Mouse (Mus musculus) intestine, embryonic 16.5 days (tissue): ENCODE measurements around the gene Gm9376. TPM values are rescaled to one million over a fixed set of nuclear protein-coding genes. Genes with fewer than 3 reads are reported as not detected.

Source experiments
- ATAC-seq: fragments of 200-750 bp; cut with Nextera tagmentation; 2 replicates; pipeline ENCODE4 v1.8.0; 2017; ENCODE audit warnings: moderate TSS enrichment, moderate library complexity
- H3K27ac ChIP-seq: fragments of 300-500 bp; sonication (generic); 2 replicates; pipeline ENCODE4 v1.5.1; 2014; ENCODE audit warnings: mild to moderate bottlenecking, low read length
- H3K27me3 ChIP-seq: fragments of 300-500 bp; sonication (generic); replicated peaks from 2 replicates; pipeline ENCODE4 v1.6.1; 2014; ENCODE audit warnings: low read length, control low read depth, mixed read lengths; ENCODE audit not compliant: control insufficient read depth, insufficient read depth
- H3K36me3 ChIP-seq: fragments of 300-500 bp; sonication (generic); 2 replicates; pipeline ENCODE4 v1.6.1; 2014; ENCODE audit warnings: low read length, control low read depth; ENCODE audit not compliant: control insufficient read depth, insufficient read depth
- H3K4me1 ChIP-seq: fragments of 300-500 bp; sonication (generic); 2 replicates; pipeline ENCODE4 v1.6.1; 2014; ENCODE audit warnings: low read length, control low read depth, mixed read lengths; ENCODE audit not compliant: control insufficient read depth, insufficient read depth
- H3K4me2 ChIP-seq: fragments of 300-500 bp; sonication (generic); 2 replicates; pipeline ENCODE4 v1.6.1; 2014; ENCODE audit warnings: low read depth, low read length, control low read depth
- H3K4me3 ChIP-seq: fragments of 300-500 bp; sonication (generic); 2 replicates; pipeline ENCODE4 v1.5.1; 2014; ENCODE audit warnings: mild to moderate bottlenecking, low read length
- H3K9ac ChIP-seq: fragments of 300-500 bp; sonication (generic); 2 replicates; pipeline ENCODE4 v1.6.1; 2014; ENCODE audit warnings: low read depth, low read length
- H3K9me3 ChIP-seq: fragments of 300-500 bp; sonication (generic); 2 replicates; pipeline ENCODE4 v1.6.1; 2016; ENCODE audit warnings: low read length, control low read depth; ENCODE audit not compliant: control insufficient read depth
- WGBS: fragments of 180-500 bp; shearing (Covaris S2); extraction: QIAGEN DNeasy Blood & Tissue Kit; methylation state at CpG from one replicate; pipeline ENCODE4 v1.1.7; 2014; 5-methylcytosine and 5-hydroxymethylcytosine counted together
- polyA plus RNA-seq: library from polyadenylated mRNA; unstranded; fragments of >200 nt; fragmentation: Nextera tagmentation; extraction: Ambion mirVana; gene quantifications from 2 replicates; pipeline ENCODE4 v1.2.1, GENCODE M21; 2015

The Gm9376 gene
- polyA plus RNA-seq = not detected in 2 replicates

DNA sequence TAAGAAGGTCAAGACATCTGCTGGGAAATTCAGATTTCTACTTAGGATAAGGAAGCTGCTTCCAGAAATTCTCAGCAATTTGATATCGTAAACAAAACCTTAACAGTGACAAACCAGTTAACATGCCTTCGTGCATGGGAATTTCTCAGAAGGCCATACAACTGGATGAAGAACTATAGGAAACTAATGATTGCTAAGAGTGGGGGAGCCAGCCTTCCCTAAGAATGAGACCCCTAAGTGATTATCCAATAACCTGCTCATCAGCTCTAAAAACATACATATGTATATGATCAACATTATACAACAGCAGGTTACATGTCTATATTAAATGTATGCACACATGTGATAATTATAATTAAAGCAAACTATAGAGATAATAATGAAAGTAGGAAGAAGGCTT lies at the start of gene Gm9376:
Gene Gm9376, plus strand, starts transcription at position 301 of the 400 bp plus-strand sequence.
- ATAC-seq = no peak
- Histone ChIP-seq H3K4me1 (no peaks in the 10 kb centered on the region), H3K4me3 (no peak within 1 kb of the TSS), H3K9me3 (no peaks in the 10 kb centered on the region), H3K36me3 (no peaks in the 10 kb centered on the region), H3K27me3 (no peaks in the 10 kb centered on the region), H3K27ac (no peak within 1 kb of the TSS), H3K9ac (no peak within 1 kb of the TSS), H3K4me2 (no peak within 1 kb of the TSS)
- 73% methylated on average over 2 of the region's 2 CpGs for WGBS

DNA sequence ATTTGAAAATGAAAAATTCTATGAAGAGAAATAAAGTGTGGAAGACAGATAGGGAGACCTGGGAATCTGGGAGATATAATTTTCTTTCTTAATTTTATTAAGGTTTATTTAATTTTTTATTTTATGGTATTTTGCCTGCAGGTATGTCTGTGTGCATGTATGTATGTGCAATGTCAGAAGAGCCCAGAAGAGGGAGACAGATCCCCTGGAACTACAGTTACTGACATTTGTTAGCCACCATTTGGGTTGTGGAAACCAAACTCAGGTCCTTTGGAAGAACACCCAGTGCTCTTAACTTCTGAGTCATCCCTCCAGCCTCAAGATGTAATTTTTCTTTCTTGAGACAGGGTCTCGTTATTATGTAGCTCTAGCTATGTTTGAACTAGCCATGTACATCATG lies 45.9 kb upstream of the Gm9376 start:
- Histone ChIP-seq H3K9ac (no peak overlapping the region), H3K27ac (no peak overlapping the region), H3K4me3 (no peak overlapping the region), H3K4me2 (no peak overlapping the region), H3K27me3 (peaks cover 25% of the 10 kb centered on the region), H3K36me3 (no peaks in the 10 kb centered on the region), H3K9me3 (no peaks in the 10 kb centered on the region), H3K4me1 (no peaks in the 10 kb centered on the region)
- WGBS = 92% methylated on average over 1 of the region's 1 CpGs
- ATAC-seq = no peak

DNA sequence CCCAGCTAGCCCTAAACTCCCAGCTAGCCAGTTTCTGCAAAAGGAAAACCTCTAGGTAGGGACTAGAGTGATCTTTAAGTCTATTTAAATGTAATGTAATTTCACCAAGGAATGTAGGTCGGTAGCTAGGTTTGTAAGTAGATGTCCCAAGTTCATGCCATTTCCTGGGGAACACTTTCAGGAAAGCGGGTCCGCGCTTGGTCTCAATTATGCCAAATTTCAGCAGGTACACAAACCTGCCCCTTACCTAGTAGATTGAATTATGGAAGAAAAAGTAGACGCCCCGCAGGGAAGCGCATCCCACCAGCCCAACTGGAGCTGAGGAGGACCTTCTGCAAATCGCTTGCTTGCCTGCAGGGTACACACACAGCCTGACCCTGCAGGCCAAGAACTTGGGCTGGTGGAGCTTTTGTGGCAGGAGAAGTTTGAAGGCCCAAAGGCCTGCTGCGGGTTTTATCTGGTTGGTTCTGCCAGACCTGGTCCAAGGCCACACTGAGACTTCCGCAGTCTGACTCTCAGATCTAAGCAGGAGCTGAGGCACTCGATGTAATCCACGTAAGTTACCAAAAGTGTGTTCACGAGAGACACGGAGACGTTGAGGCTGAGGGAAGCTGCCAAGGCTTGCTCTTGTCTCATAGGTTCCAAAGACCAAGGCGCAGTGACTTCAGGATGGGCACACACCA lies 41.6 kb upstream of the Gm9376 start:
- Histone ChIP-seq H3K27ac (no peak overlapping the region), H3K9me3 (no peaks in the 10 kb centered on the region), H3K4me1 (no peaks in the 10 kb centered on the region), H3K9ac (no peak overlapping the region), H3K4me3 (no peak overlapping the region), H3K4me2 (no peak overlapping the region), H3K36me3 (no peaks in the 10 kb centered on the region), H3K27me3 (peaks cover 63% of the 10 kb centered on the region)
- ATAC-seq = no peak
- 17% methylated on average over 16 of the region's 16 CpGs for WGBS

DNA sequence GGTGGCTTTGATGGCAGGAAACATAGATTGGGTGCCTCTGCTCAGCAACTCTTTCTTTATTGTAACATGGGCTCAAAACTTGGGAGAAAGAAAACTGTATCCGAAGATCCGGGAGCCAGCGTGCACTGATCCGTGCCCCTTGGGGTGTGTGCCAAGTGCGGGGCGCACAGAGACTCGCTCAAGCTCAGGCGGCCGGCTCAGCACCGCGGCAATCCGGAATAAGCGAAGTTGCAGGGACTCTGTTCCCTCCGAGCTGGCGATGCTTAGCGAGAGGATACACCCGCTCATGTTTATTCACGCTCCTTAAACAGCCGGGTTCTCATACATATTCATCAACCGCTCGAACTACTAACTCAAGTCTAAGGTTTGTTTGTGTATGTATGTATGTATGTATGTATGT lies 40.8 kb upstream of the Gm9376 start:
- ATAC-seq = no peak
- H3K36me3 ChIP-seq = no peaks in the 10 kb centered on the region
- no peaks in the 10 kb centered on the region for H3K9me3 ChIP-seq
- no peak overlapping the region for H3K4me2 ChIP-seq
- under 1% methylated on average over 21 of the region's 21 CpGs for WGBS
- no peak overlapping the region; the same call in 1 of the 2 replicates for H3K4me3 ChIP-seq
- peaks cover 64% of the 10 kb centered on the region for H3K27me3 ChIP-seq
- H3K4me1 ChIP-seq = no peaks in the 10 kb centered on the region
- H3K27ac ChIP-seq = no peak overlapping the region
- H3K9ac ChIP-seq = no peak overlapping the region

DNA sequence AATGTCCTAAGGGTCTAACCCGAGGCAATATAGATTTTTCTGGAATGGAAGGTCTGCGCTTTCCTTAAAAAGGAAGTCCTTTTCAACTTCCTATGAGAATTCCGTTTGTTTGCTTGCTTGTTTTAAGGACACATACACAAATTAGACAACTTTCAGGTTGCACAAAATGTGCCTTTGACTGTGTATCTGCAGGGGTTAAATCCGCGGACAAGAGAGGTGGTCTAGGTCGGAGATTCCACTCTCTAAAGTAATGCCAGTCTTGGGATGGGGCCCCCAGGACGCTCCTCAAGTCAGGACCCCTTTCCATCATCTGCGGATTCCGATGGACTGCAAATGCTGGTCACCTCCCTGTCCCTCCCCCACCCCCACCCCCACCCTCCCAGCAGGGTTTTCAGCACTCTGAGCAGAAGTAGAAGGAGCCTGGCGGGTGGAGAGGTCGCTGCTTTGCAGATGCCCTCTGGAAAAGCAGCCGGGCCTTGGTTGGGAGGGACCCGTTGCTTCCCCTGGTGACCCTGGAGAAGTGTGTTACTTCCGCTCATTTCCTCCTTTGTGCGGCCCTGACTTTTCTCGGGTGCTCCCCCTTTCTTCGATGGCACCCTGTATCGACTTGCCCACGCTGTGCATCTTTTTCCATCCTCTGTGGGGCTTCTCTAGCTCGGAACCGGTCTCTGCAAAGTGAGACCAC lies 40.1 kb upstream of the Gm9376 start:
- Histone ChIP-seq H3K4me3 (no peak overlapping the region; the same call in 1 of the 2 replicates), H3K4me2 (no peak overlapping the region), H3K27me3 (peaks cover 71% of the 10 kb centered on the region)

DNA sequence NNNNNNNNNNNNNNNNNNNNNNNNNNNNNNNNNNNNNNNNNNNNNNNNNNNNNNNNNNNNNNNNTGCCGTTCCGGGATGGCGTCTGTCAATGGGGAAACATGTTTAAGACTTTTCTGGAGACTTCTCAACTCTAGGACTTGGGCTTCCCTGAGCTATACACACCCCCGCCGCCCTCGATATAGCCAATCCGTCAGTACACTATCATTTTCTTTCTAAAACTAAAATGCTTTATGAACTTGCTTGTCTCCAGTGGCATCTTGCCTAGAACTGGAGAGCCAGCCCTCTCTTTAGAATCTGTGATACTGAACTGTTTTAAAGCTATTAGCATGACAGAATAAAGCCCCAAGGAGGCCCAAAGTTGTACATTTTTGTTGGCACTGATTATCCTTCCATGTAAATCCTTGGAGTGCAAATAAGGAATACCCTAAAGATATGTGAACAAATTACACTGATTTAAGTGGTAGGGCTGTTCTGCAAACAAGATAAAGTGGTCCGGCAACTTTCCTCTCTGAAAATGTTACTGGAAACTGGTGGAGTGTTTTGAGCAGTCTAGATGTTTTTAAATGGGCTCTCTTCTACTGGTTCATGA lies 34.3 kb upstream of the Gm9376 start:
- Histone ChIP-seq H3K4me3 (no peak overlapping the region), H3K9ac (no peak overlapping the region), H3K9me3 (no peaks in the 10 kb centered on the region), H3K27ac (no peak overlapping the region), H3K36me3 (no peaks in the 10 kb centered on the region), H3K4me1 (peaks cover 30% of the 10 kb centered on the region), H3K27me3 (peaks cover 83% of the 10 kb centered on the region), H3K4me2 (no peak overlapping the region)
- 4% methylated on average over 8 of the region's 8 CpGs for WGBS
- no peak for ATAC-seq

More for the DNA sequence above, 40.1 kb upstream of the Gm9376 start:
- no peak; the same call in 1 of the 2 replicates for ATAC-seq
- Histone ChIP-seq H3K9ac (no peak overlapping the region), H3K9me3 (no peaks in the 10 kb centered on the region), H3K27ac (no peak overlapping the region), H3K4me1 (peaks cover 3% of the 10 kb centered on the region; the same call in 1 of the 2 replicates), H3K36me3 (no peaks in the 10 kb centered on the region)
- WGBS = 1% methylated on average over 21 of the region's 21 CpGs

DNA sequence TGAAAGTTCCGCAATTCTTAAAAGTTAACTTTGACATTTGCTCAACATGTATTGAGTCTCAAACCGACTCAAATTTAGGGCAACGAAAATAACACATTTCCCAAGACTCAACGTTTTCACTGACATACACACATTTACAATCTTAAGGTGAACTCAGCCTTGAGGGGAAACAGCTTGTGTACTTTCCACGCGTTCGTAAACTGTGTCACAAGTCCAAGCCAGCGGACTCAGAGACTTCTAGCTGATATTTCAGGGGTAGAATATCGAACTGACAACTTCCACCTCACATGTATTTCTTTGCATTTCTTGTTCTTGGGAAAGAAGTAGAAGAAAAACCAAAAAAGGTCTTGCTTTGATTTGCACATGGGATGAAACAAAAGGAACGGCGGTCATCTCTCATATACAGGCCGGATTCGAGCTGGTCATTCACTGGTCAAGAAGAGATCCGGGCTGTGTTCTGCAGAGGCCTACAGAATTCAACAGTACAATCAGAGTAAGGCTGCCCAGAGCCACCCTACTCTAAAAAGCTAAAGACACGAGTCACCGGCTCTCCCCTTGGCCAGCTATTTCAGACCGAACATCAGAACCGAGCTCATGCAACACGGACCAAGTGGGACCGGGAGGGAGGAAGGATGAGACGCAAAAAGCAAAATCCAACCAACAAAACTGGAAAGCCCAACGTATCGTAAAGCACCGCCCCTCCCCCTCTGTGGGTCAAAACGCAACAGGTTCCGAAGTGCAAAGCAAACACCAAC lies 32.8 kb upstream of the Gm9376 start:
- Histone ChIP-seq H3K4me2 (no peak overlapping the region), H3K27ac (no peak overlapping the region), H3K27me3 (peaks cover 79% of the 10 kb centered on the region), H3K36me3 (no peaks in the 10 kb centered on the region), H3K4me3 (peak overlapping the region; percentile 57; the same call in 1 of the 2 replicates), H3K9me3 (no peaks in the 10 kb centered on the region), H3K4me1 (peaks cover 30% of the 10 kb centered on the region), H3K9ac (no peak overlapping the region)
- ATAC-seq = no peak
- WGBS = 6% methylated on average over 26 of the region's 26 CpGs

DNA sequence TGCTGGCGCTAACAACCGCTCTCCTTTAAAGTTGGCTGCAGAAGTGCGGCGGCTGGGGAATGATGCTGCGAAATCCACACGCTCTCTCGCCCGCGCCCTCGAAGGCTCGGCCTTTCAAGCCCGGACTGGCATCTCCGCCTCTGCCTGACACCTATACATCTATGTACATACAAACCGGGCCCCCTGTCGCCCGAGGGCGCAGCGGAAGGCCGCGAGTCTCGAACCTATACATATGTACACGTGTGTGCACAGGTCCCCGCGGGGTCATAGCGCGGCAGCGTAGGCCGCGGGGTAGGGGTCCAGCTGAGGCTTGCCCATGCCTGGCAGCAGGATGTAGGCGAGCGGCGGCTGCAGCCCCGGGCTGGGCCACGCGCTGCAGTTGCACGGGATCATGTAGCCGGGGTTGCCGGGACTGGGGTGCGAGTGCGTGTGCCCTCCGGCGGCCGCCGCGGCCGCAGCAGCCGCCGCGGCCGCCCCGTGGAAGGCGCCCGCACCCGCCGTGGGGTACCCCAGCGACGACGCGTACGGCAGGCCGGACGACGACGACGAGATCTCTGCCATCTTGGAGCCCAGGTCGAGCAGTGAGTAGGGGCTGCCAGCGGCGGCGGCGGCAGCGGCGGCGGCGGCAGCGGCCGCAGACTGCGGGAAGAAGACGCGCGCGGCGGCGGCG lies 32.1 kb upstream of the Gm9376 start:
- H3K27me3 ChIP-seq = peaks cover 81% of the 10 kb centered on the region
- peak overlapping the region; percentile 57 for H3K4me3 ChIP-seq
- no peak for ATAC-seq
- no peak overlapping the region for H3K27ac ChIP-seq
- H3K9ac ChIP-seq = no peak overlapping the region
- WGBS = 1% methylated on average over 82 of the region's 84 CpGs
- H3K36me3 ChIP-seq = no peaks in the 10 kb centered on the region
- peaks cover 30% of the 10 kb centered on the region for H3K4me1 ChIP-seq
- H3K9me3 ChIP-seq = no peaks in the 10 kb centered on the region
- H3K4me2 ChIP-seq = peak overlapping the region; percentile 88
